Mouse (Mus musculus): Measurements from ENCODE around the gene Fthl17c. TPM values are rescaled to one million over a fixed set of nuclear protein-coding genes. Genes with fewer than 3 reads are reported as not detected.
"Not testable (repeated sequence)": the region's sequence is repeated elsewhere in the genome, so short reads cannot be mapped to it uniquely, and the experiment has no call there.

Fthl17c gene
- not detected in 2 replicates for polyA plus RNA-seq (2012; rRNA removed)

GRCm38 (mm10) chrX:8976459-8976858 is at the start of gene Fthl17c:
Gene Fthl17c (minus strand): TSS chrX:8976559.
- not testable (repeated sequence) for H3K4me1 ChIP-seq (replicated peaks; ENCODE audit: control insufficient read depth, insufficient read depth, low read length); H3K27ac ChIP-seq (ENCODE audit: control insufficient read depth, insufficient read depth, low read length); H3K27me3 ChIP-seq (ENCODE audit: control insufficient read depth, insufficient read depth, low read length); DNase-seq; H3K36me3 ChIP-seq (ENCODE audit: control insufficient read depth, insufficient read depth, low read length); H3K4me3 ChIP-seq (ENCODE audit: control insufficient read depth, insufficient read depth, low read length)
- WGBS: no CpG with 5 or more reads among the region's 11 CpGs

- Histone ChIP-seq H3K4me3 (ENCODE audit: control insufficient read depth, insufficient read depth, low read length) (no peak overlapping the region), H3K27me3 (ENCODE audit: control insufficient read depth, insufficient read depth, low read length) (no peaks in the 10 kb centered on the region), H3K4me1 (replicated peaks; ENCODE audit: control insufficient read depth, insufficient read depth, low read length) (no peaks in the 10 kb centered on the region), H3K27ac (ENCODE audit: control insufficient read depth, insufficient read depth, low read length) (no peak overlapping the region), H3K36me3 (ENCODE audit: control insufficient read depth, insufficient read depth, low read length) (no peaks in the 10 kb centered on the region)
- no peak for DNase-seq
- TF ChIP-seq POLR2A (IDR thresholded peaks at IDR 0.05; ENCODE audit: control insufficient read depth, extremely low read depth, insufficient read depth, low read length, poor library complexity): no peak
- TF ChIP-seq CTCF (IDR thresholded peaks at IDR 0.05; ENCODE audit: borderline replicate concordance, control insufficient read depth, extremely low read depth, insufficient read depth, low read length, poor library complexity): no peak
- WGBS: 66% methylated on average over 10 of the region's 10 CpGs
These were observed 43.1 kb upstream of the Fthl17c start for GRCm38 (mm10) chrX:9019481-9019880.

- Histone ChIP-seq H3K4me3 (ENCODE audit: control insufficient read depth, insufficient read depth, low read length) (no peak overlapping the region), H3K4me1 (replicated peaks; ENCODE audit: control insufficient read depth, insufficient read depth, low read length) (no peaks in the 10 kb centered on the region), H3K36me3 (ENCODE audit: control insufficient read depth, insufficient read depth, low read length) (no peaks in the 10 kb centered on the region), H3K27ac (ENCODE audit: control insufficient read depth, insufficient read depth, low read length) (no peak overlapping the region), H3K27me3 (ENCODE audit: control insufficient read depth, insufficient read depth, low read length) (no peaks in the 10 kb centered on the region)
- TF ChIP-seq CTCF (IDR thresholded peaks at IDR 0.05; ENCODE audit: borderline replicate concordance, control insufficient read depth, extremely low read depth, insufficient read depth, low read length, poor library complexity) (no peak), POLR2A (IDR thresholded peaks at IDR 0.05; ENCODE audit: control insufficient read depth, extremely low read depth, insufficient read depth, low read length, poor library complexity) (no peak)
- DNase-seq: no peak
- WGBS: 92% methylated on average over 1 of the region's 1 CpGs
These were observed 39.7 kb upstream of the Fthl17c start for GRCm38 (mm10) chrX:9016079-9016478.

GRCm38 (mm10) chrX:8986655-8987054 is 10.3 kb upstream of the Fthl17c start, which contains the start of gene Fthl17d:
Gene Fthl17d (minus strand): TSS chrX:8986755.
- WGBS: no CpG with 5 or more reads among the region's 9 CpGs
- H3K27ac ChIP-seq (ENCODE audit: control insufficient read depth, insufficient read depth, low read length); H3K27me3 ChIP-seq (ENCODE audit: control insufficient read depth, insufficient read depth, low read length); H3K4me3 ChIP-seq (ENCODE audit: control insufficient read depth, insufficient read depth, low read length); H3K4me1 ChIP-seq (replicated peaks; ENCODE audit: control insufficient read depth, insufficient read depth, low read length); DNase-seq; H3K36me3 ChIP-seq (ENCODE audit: control insufficient read depth, insufficient read depth, low read length): not testable (repeated sequence)

- H3K27me3 ChIP-seq (ENCODE audit: control insufficient read depth, insufficient read depth, low read length); H3K4me3 ChIP-seq (ENCODE audit: control insufficient read depth, insufficient read depth, low read length); H3K36me3 ChIP-seq (ENCODE audit: control insufficient read depth, insufficient read depth, low read length); H3K4me1 ChIP-seq (replicated peaks; ENCODE audit: control insufficient read depth, insufficient read depth, low read length); DNase-seq; H3K27ac ChIP-seq (ENCODE audit: control insufficient read depth, insufficient read depth, low read length): not testable (repeated sequence)
- WGBS: 40% methylated on average over 4 of the region's 4 CpGs
These were observed 11.7 kb downstream of the Fthl17c start for GRCm38 (mm10) chrX:8964618-8965017.

- not testable (repeated sequence) for DNase-seq
These were observed 13.5 kb downstream of the Fthl17c start, which contains the start of gene Fthl17b for GRCm38 (mm10) chrX:8962875-8963274. Gene Fthl17b (minus strand): TSS chrX:8962975.

GRCm38 (mm10) chrX:8948130-8948805 is 28.1 kb downstream of the Fthl17c start:
- H3K27ac ChIP-seq (ENCODE audit: control insufficient read depth, insufficient read depth, low read length); H3K4me3 ChIP-seq (ENCODE audit: control insufficient read depth, insufficient read depth, low read length); H3K4me1 ChIP-seq (replicated peaks; ENCODE audit: control insufficient read depth, insufficient read depth, low read length); H3K27me3 ChIP-seq (ENCODE audit: control insufficient read depth, insufficient read depth, low read length); H3K36me3 ChIP-seq (ENCODE audit: control insufficient read depth, insufficient read depth, low read length): not testable (repeated sequence)
- peak; percentile 72 for DNase-seq
- 18% methylated on average over 7 of the region's 7 CpGs for WGBS

More at GRCm38 (mm10) chrX:8962875-8963274, 13.5 kb downstream of the Fthl17c start, which contains the start of gene Fthl17b:
- not testable (repeated sequence) for H3K36me3 ChIP-seq (ENCODE audit: control insufficient read depth, insufficient read depth, low read length); H3K4me1 ChIP-seq (replicated peaks; ENCODE audit: control insufficient read depth, insufficient read depth, low read length); H3K27me3 ChIP-seq (ENCODE audit: control insufficient read depth, insufficient read depth, low read length); H3K4me3 ChIP-seq (ENCODE audit: control insufficient read depth, insufficient read depth, low read length); H3K27ac ChIP-seq (ENCODE audit: control insufficient read depth, insufficient read depth, low read length)
- WGBS: 98% methylated on average over 4 of the region's 11 CpGs

Measured in thymus, adult 2 months (tissue).